Mouse (Mus musculus) limb, embryonic 15.5 days (tissue): ENCODE data around the gene Exosc1. TPM values are rescaled to one million over a fixed set of nuclear protein-coding genes. Genes with fewer than 3 reads are reported as not detected.
A peak's percentile ranks its signal among the peaks of the same experiment; 100 is the strongest.

Experiments
- ATAC-seq: fragments of 200-750 bp; cut with Nextera tagmentation; 2 replicates; pipeline ENCODE4 v1.8.0; 2017; ENCODE audit warnings: low read depth, moderate TSS enrichment; ENCODE audit not compliant: insufficient number of reproducible peaks, low FRiP score, low TSS enrichment
- H3K27ac ChIP-seq: fragments of 300-500 bp; sonication (generic); 2 replicates; pipeline ENCODE4 v1.5.1; 2015; ENCODE audit warnings: moderate library complexity, mild to moderate bottlenecking, inconsistent platforms
- H3K27me3 ChIP-seq: fragments of 300-500 bp; sonication (generic); 2 replicates; pipeline ENCODE4 v1.6.1; 2015; ENCODE audit warnings: inconsistent platforms
- H3K36me3 ChIP-seq: fragments of 300-500 bp; sonication (generic); 2 replicates; pipeline ENCODE4 v1.6.1; 2015; ENCODE audit warnings: inconsistent platforms
- H3K4me1 ChIP-seq: fragments of 300-500 bp; sonication (generic); 2 replicates; pipeline ENCODE4 v1.6.1; 2015; ENCODE audit warnings: inconsistent platforms
- H3K4me2 ChIP-seq: fragments of 300-500 bp; sonication (generic); 2 replicates; pipeline ENCODE4 v1.6.1; 2015; ENCODE audit warnings: mild to moderate bottlenecking, inconsistent platforms
- H3K4me3 ChIP-seq: fragments of 300-500 bp; sonication (generic); 2 replicates; pipeline ENCODE4 v1.5.1; 2015; ENCODE audit warnings: mild to moderate bottlenecking, inconsistent platforms
- H3K9ac ChIP-seq: fragments of 300-500 bp; sonication (generic); 2 replicates; pipeline ENCODE4 v1.6.1; 2015; ENCODE audit warnings: inconsistent platforms
- H3K9me3 ChIP-seq: fragments of 300-500 bp; sonication (generic); 2 replicates; pipeline ENCODE4 v1.6.1; 2016; ENCODE audit warnings: inconsistent platforms
- WGBS: fragments of 180-500 bp; shearing (Covaris S2); methylation state at CpG from one replicate; pipeline ENCODE4 v1.1.7; 2015; 5-methylcytosine and 5-hydroxymethylcytosine counted together
- polyA plus RNA-seq: library from polyadenylated mRNA; unstranded; fragments of >200 nt; fragmentation: Nextera tagmentation; extraction: Ambion mirVana; gene quantifications from 2 replicates; pipeline ENCODE4 v1.2.1, GENCODE M21; 2015

Exosc1 gene
- polyA plus RNA-seq, 1 experiment from 2014 or later = 70.7 TPM

- Histone ChIP-seq H3K9me3 (no peaks in the 10 kb centered on the region), H3K27me3 (no peaks in the 10 kb centered on the region), H3K9ac (no peak overlapping the region), H3K27ac (no peak overlapping the region), H3K4me2 (no peak overlapping the region), H3K4me1 (peaks cover 20% of the 10 kb centered on the region), H3K36me3 (no peaks in the 10 kb centered on the region), H3K4me3 (no peak overlapping the region)
- WGBS = 48% methylated on average over 4 of the region's 4 CpGs
- no peak for ATAC-seq
Measured at GRCm38 (mm10) chr19:41898860-41899259, 34.4 kb downstream of the Exosc1 start.

GRCm38 (mm10) chr19:41896319-41896711 lies 36.9 kb downstream of the Exosc1 start:
- Histone ChIP-seq H3K27me3 (no peaks in the 10 kb centered on the region), H3K9me3 (no peaks in the 10 kb centered on the region), H3K27ac (no peak overlapping the region), H3K4me1 (peaks cover 16% of the 10 kb centered on the region), H3K4me2 (peak overlapping the region; percentile 87), H3K4me3 (peak overlapping the region; percentile 73), H3K9ac (peak overlapping the region; percentile 44; the same call in 1 of the 2 replicates), H3K36me3 (peaks cover 5% of the 10 kb centered on the region; the same call in 1 of the 2 replicates)
- WGBS = 15% methylated on average over 18 of the region's 18 CpGs
- no peak for ATAC-seq

- Histone ChIP-seq H3K4me1 (peaks cover 16% of the 10 kb centered on the region), H3K27me3 (no peaks in the 10 kb centered on the region), H3K9ac (peak within 1 kb of the TSS; percentile 44), H3K27ac (no peak within 1 kb of the TSS), H3K4me2 (peak within 1 kb of the TSS; percentile 87), H3K4me3 (peak within 1 kb of the TSS; percentile 73), H3K36me3 (peaks cover 11% of the 10 kb centered on the region; the same call in 1 of the 2 replicates), H3K9me3 (no peaks in the 10 kb centered on the region)
- ATAC-seq = peak; percentile 85
- under 1% methylated on average over 46 of the region's 46 CpGs for WGBS
Measured at GRCm38 (mm10) chr19:41895460-41896318, 37.5 kb downstream of the Exosc1 start, which contains the start of gene Rrp12. Rrp12 (minus strand) TSS chr19:41896173.

- Histone ChIP-seq H3K9me3 (no peaks in the 10 kb centered on the region), H3K36me3 (peaks cover 18% of the 10 kb centered on the region), H3K4me2 (peak overlapping the region; percentile 87), H3K4me3 (peak overlapping the region; percentile 73), H3K27ac (no peak overlapping the region), H3K27me3 (no peaks in the 10 kb centered on the region), H3K9ac (no peak overlapping the region), H3K4me1 (peaks cover 16% of the 10 kb centered on the region)
- ATAC-seq = no peak
- 37% methylated on average over 7 of the region's 7 CpGs for WGBS
Measured at GRCm38 (mm10) chr19:41894959-41895358, 38.3 kb downstream of the Exosc1 start.

GRCm38 (mm10) chr19:41888191-41888590 lies 45.0 kb downstream of the Exosc1 start:
- Histone ChIP-seq H3K9ac (no peak overlapping the region), H3K36me3 (peaks cover 81% of the 10 kb centered on the region), H3K4me2 (no peak overlapping the region), H3K27me3 (no peaks in the 10 kb centered on the region), H3K27ac (no peak overlapping the region), H3K9me3 (no peaks in the 10 kb centered on the region), H3K4me3 (no peak overlapping the region), H3K4me1 (no peaks in the 10 kb centered on the region)
- no peak for ATAC-seq

GRCm38 (mm10) chr19:41883882-41884281 lies 49.3 kb downstream of the Exosc1 start:
- Histone ChIP-seq H3K9ac (no peak overlapping the region), H3K9me3 (no peaks in the 10 kb centered on the region), H3K4me3 (no peak overlapping the region), H3K27me3 (no peaks in the 10 kb centered on the region), H3K4me2 (no peak overlapping the region), H3K4me1 (no peaks in the 10 kb centered on the region), H3K27ac (no peak overlapping the region), H3K36me3 (peaks cover 83% of the 10 kb centered on the region)
- ATAC-seq = no peak
- 90% methylated on average over 9 of the region's 9 CpGs for WGBS

- Histone ChIP-seq H3K4me1 (no peaks in the 10 kb centered on the region), H3K36me3 (peaks cover 75% of the 10 kb centered on the region), H3K27me3 (no peaks in the 10 kb centered on the region), H3K9me3 (no peaks in the 10 kb centered on the region), H3K27ac (no peak overlapping the region), H3K9ac (no peak overlapping the region), H3K4me2 (no peak overlapping the region), H3K4me3 (no peak overlapping the region)
- no peak for ATAC-seq
- 90% methylated on average over 4 of the region's 4 CpGs for WGBS
Measured at GRCm38 (mm10) chr19:41881842-41882241, 51.4 kb downstream of the Exosc1 start.

GRCm38 (mm10) chr19:41874356-41874755 lies 58.9 kb downstream of the Exosc1 start:
- no peak overlapping the region for H3K4me2 ChIP-seq
- no peak overlapping the region for H3K9ac ChIP-seq
- ATAC-seq = no peak
- no peaks in the 10 kb centered on the region for H3K9me3 ChIP-seq
- no peak overlapping the region for H3K4me3 ChIP-seq
- no peaks in the 10 kb centered on the region for H3K4me1 ChIP-seq
- no peaks in the 10 kb centered on the region for H3K27me3 ChIP-seq
- 86% methylated on average over 14 of the region's 14 CpGs for WGBS
- peaks cover 81% of the 10 kb centered on the region for H3K36me3 ChIP-seq
- H3K27ac ChIP-seq = no peak overlapping the region

Other genes starting within 250 kb of the Exosc1 start
- gene Slit1, start 189.8 kb downstream of the Exosc1 start, polyA plus RNA-seq = 0.28 and 0.62 TPM in 2 replicates
- gene Arhgap19, start 131.4 kb downstream of the Exosc1 start, polyA plus RNA-seq = 16.2 and 17.2 TPM in 2 replicates
- gene Frat1, start 103.5 kb downstream of the Exosc1 start, polyA plus RNA-seq = 3.8 and 4.0 TPM in 2 replicates
- gene Frat2, start 85.3 kb downstream of the Exosc1 start, polyA plus RNA-seq = 2.1 and 2.2 TPM in 2 replicates
- 16.1 and 17.4 TPM in 2 replicates for gene Rrp12, start 37.2 kb downstream of the Exosc1 start, polyA plus RNA-seq
- 668 TPM in 2 replicates for gene Pgam1, start 21.5 kb downstream of the Exosc1 start, polyA plus RNA-seq
- 85.7 and 91.7 TPM in 2 replicates for gene Zdhhc16, start 57 bp upstream of the Exosc1 start, polyA plus RNA-seq
- 28.5 and 29.1 TPM in 2 replicates for gene Mms19, start 47.7 kb upstream of the Exosc1 start, polyA plus RNA-seq
- 28.1 and 30.8 TPM in 2 replicates for gene Ubtd1, start 48.3 kb upstream of the Exosc1 start, polyA plus RNA-seq
- gene Ankrd2, start 102.6 kb upstream of the Exosc1 start, polyA plus RNA-seq = 0.72 and 3.0 TPM in 2 replicates
- 1.0 and 1.8 TPM in 2 replicates for gene Hoga1, start 112.2 kb upstream of the Exosc1 start, polyA plus RNA-seq
- gene 4933411K16Rik, start 118.8 kb upstream of the Exosc1 start, polyA plus RNA-seq = not detected in 2 replicates
- 17.5 and 17.9 TPM in 2 replicates for gene Morn4, start 152.9 kb upstream of the Exosc1 start, polyA plus RNA-seq
- gene Pi4k2a, start 157.0 kb upstream of the Exosc1 start, polyA plus RNA-seq = 17.6 and 23.7 TPM in 2 replicates
- gene Avpi1, start 195.6 kb upstream of the Exosc1 start, polyA plus RNA-seq = 38.7 and 41.2 TPM in 2 replicates
- 15.2 and 16.6 TPM in 2 replicates for gene Marveld1, start 214.0 kb upstream of the Exosc1 start, polyA plus RNA-seq
- gene Zfyve27, start 230.5 kb upstream of the Exosc1 start, polyA plus RNA-seq = 22.5 and 25.0 TPM in 2 replicates